Mouse (Mus musculus) right cerebral cortex, adult 18-20 months (tissue): ENCODE results near the gene Slc7a11.
A peak's percentile ranks its signal among the peaks of the same experiment; 100 is the strongest.

Experiments used
- DNase-seq: peaks from one replicate; pipeline ENCODE4 v3.0.0; 2022; ENCODE audit warnings: mixed read lengths

Slc7a11 gene

DNA sequence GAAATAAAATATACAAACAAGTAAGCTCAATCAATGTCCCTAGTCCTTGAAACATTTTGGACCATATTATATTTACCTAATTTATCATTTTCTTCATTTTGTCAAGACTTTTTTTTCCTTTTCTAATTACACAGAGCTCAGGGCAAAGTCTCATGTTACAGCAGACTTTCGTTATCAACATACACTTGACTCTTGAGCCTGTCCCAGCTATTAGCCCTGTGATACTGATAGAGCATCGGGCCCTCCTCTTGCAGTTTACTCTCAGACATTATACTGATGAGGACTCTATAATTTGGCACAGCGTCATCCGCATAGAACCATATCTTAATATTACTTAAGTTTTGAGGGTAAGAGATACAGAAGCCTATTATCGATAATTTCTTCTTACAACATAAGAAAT is 311.2 kb downstream of the Slc7a11 start:
- DNase-seq, result no peak

- no peak for DNase-seq
Measured at GRCm38 (mm10) chr3:50130319-50130718, 313.1 kb downstream of the Slc7a11 start.

- DNase-seq, result no peak
Measured at GRCm38 (mm10) chr3:50121001-50121400, 322.4 kb downstream of the Slc7a11 start.

DNA sequence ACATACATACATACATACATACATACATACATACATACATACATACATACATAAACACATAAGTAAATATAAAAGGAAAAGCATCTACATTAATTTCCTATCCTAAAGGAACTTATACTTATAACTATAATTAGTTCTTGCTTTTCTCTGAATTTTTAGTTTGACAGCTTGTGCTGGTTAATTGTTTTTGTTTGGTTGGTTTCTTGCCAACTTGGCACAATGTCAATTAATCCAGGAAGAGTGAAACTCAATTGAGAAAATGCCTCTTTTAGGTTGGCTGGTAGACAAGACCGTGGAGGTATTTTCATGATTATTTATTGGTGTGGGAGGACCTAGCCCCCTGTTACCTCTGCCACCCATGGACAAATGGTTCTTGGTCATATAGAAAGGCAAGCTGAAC is 327.1 kb downstream of the Slc7a11 start:
- DNase-seq, result no peak

DNA sequence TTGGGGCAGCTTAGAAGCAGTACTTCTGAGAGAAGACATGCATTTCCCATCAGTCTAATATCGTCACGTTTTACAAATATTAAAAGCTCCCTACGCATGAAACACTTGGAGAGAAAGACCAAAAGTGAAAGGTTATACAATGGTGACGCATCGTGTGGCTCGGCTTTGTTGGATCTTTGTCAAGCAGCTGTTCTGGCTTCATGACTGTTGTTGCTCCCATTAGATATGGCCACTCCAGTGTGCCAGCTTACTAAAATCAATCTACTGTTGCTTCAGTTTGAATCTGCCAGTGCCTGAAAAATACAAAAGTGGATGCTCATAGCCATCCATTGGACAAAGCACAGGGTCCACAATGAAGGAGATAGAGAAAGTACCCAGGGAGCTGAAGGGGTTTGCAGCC is 337.9 kb downstream of the Slc7a11 start:
- DNase-seq, result no peak

DNA sequence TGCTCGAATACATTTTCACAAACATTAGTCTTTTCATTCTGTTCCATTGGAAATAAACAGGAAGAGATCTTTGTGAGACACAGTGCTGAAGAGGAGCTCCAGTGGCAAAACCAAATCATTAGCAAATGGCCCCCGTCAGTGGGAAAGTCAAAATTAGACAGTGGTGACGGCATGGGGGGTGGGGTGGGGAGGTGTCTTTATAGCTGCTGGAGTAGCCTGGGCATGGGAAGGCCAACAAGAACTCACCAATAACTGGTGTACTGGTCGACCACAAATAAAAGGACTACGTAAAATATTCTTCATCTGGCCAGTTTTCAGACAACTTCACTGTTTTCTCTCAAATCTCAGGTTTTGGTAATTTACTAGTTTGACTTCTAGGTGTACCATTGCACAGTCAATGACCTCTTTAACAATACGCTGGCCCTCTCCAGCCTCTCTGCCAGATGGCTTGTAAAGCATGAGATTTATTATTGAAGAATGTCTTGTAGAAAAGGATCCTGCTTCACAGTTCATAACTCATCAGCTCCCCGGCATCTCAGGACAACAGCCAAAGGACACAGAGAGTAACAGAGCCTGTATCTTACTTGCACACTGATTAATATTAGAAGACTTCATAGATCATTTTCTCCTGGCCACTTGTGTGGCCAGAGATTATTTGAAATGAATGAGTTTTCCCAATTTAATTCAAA is 348.9 kb downstream of the Slc7a11 start:
- no peak for DNase-seq

DNA sequence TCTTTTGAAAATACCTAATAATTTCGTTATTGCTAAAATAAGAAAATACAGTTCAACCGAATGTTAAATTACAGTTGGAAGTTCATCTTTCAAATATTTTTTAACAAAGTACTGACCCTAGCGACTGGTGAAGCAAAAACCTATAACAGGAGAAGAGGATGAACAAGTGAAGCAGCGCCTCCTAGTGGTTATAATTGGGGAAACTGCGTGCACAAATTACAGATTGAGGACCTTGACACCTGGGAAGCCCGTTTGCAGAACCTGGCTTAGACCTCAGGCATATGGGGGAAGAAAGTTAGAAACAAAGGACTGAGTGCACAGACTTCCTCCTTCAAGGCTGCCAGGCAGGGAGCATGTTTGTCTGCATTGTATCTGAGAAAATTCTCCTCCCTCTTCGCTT is 366.4 kb downstream of the Slc7a11 start:
- peak; percentile 30 for DNase-seq

DNA sequence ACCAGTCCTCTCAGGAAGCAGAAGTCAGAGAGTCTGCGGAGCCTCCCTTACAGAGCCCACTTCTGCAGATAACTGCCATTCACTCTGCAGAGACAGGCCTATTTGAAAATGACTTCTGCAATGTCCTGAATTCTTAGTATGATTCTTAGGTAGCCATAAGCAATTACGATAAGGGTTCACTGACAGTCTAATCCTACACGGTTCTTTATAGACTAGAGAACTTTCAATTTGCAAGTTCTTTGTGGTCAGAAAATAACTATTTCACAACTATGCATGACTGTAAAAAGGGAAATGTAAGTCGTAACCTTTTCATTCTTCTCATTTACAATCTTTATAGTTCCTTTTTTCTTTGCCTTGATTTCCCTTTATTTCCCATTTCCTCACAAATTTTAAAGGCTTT is 380.0 kb downstream of the Slc7a11 start:
- no peak for DNase-seq

- no peak for DNase-seq
Measured at GRCm38 (mm10) chr3:50044666-50045065, 398.7 kb downstream of the Slc7a11 start.

DNA sequence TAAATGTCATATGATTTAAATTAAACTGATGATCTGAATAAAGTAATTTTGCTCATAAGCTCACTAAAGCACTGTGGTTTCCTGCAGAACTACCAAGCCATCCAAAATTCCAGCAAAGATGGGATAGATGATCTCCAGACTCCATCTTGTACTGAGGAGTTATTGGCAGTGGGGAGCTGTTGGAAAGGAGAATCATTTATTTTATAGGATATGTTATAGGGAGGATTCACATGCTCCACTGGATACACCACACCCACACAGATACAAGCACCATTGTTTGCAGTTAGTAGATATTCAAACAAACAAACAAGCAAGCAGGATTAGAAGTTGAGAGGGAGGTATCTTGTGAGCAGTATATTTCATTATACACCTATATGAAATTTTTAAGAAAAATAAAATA is 399.3 kb downstream of the Slc7a11 start:
- no peak for DNase-seq

DNA sequence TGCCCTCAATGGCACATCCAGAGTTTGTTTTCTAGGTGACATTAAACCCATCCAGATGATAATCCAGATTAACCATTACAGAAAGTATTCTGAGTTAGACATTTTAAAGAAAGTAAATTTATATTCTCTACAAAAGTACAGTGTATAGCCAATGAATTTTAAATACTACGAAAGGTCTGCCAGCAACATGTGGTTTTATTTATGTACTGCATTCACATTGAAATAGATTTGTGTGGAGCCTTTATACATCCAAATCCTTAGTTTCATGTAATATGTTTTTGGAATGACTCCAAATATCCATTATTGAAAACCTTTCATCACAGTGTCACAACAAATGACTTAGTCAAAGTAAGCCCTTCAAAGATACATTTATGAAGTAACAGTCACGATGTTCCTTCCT is 402.3 kb downstream of the Slc7a11 start:
- DNase-seq, result no peak

- DNase-seq, result no peak
Measured at GRCm38 (mm10) chr3:50035875-50036528, 407.4 kb downstream of the Slc7a11 start.

DNA sequence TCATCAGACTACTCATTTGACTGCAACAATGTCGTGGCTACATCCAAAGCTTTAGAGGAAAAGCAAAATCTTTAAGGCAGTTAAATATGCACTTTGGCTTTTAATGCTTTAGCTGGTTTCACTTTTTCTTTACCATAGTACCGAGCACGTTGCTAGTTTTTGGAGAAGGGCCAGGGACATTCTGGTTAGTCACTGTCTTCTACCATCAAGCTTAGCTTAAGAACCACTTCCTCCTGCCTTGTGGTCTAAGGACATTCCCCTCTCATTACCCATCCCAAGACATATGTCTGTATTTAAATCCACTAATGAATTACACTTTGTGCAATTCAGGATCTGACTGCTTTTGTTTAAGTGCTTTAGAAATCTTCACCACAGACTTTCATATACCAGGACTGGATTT is 410.1 kb downstream of the Slc7a11 start:
- DNase-seq, result no peak

DNA sequence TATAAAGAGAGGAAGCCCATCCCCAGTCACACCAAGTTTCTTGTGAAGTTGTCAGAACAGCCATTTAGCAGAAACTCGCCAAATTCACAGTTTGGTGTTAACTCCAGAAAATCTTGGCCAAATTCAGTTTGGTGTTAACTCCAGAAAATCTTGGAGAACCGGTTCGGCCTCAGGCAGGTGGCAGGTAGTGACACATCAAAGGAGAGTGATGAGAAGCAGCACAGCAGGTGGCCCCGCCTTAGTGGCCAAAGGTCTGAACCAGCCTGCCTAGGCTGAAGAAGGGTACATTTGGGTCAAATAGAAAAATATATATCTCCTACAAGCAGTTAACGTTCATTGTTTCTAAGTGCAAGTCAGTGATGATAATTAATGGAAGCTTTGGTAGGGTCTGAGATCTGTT is 417.4 kb downstream of the Slc7a11 start:
- DNase-seq, result no peak

- DNase-seq, result peak; percentile 3
Measured at GRCm38 (mm10) chr3:50014396-50014795, 429.0 kb downstream of the Slc7a11 start.

GRCm38 (mm10) chr3:50012012-50012411 is 431.4 kb downstream of the Slc7a11 start:
- no peak for DNase-seq

DNA sequence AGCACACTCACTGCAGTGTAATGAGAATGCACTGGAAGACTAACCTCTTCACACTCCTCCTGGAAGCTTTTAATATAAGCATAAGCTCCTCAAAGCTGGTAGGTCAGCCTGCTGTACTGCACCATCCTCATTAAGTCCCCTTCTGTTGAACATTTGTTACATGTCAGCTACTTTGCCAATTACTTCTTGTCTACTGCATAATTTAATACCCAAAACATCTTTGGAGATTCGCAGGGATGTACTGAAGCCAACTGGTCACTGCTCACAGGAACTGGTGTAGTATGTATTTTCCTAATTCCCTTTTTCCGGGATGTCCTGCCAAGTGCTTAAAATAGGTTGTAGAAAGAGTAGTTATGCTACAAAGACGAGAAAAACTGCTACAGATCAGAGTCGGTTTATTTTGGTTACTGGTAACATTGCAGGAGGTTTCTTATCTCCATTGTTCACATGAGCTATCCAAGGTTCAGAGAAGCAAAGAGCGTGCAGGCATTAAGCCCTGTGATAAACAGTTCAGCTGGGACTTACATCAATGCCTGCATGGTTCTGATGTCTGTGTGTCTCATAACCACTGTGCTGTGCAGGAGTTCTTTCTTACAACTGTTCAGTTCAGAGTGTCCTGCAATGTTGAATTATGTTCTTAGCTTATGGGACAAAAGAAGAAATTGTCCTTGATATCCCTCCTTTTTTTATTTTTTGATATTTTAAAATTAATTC is 439.3 kb downstream of the Slc7a11 start:
- DNase-seq, result no peak

- no peak for DNase-seq
Measured at GRCm38 (mm10) chr3:50002067-50002466, 441.3 kb downstream of the Slc7a11 start.

- DNase-seq, result no peak
Measured at GRCm38 (mm10) chr3:50001635-50002034, 441.8 kb downstream of the Slc7a11 start.

- DNase-seq, result no peak
Measured at GRCm38 (mm10) chr3:49992891-49993290, 450.5 kb downstream of the Slc7a11 start.

DNA sequence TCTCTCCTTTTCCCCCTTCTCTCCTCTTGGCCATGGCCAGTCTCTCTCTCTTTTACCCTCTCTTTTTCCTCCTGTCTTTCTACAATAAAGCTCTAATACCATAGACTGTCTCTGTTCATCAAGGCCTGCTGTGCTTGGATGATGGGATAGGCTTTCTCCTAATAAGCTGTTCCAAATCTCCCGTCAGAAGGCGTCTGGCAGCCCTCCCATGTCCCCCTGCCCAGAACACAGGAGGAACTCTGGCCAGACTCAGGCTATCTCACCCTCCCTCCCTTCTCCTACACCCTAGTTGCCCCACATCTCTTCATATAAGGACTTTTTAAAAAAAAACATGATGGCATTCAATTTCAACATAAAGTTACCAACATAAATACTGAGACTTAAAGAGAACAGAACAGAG is 456.2 kb downstream of the Slc7a11 start:
- DNase-seq, result no peak

GRCm38 (mm10) chr3:49984795-49985194 is 458.6 kb downstream of the Slc7a11 start:
- no peak for DNase-seq

GRCm38 (mm10) chr3:49983429-49984268 is 459.8 kb downstream of the Slc7a11 start:
- DNase-seq, result no peak
